Mouse (Mus musculus) forelimb bud, embryonic 11.5 days (tissue): ENCODE measurements around the gene Gm884.
"Not testable (repeated sequence)": the region's sequence is repeated elsewhere in the genome, so short reads cannot be mapped to it uniquely, and the experiment has no call there.

Experiments used
- DNase-seq: peaks from one replicate; pipeline ENCODE4 v3.0.0-alpha.2; 2012; ENCODE audit warnings: low read depth, low spot score

The Gm884 gene

GRCm38 (mm10) chr11:103634806-103635205 lies 13.9 kb upstream of the Gm884 start:
- no peak for DNase-seq

GRCm38 (mm10) chr11:103627453-103627852 lies 6.5 kb upstream of the Gm884 start:
- DNase-seq = no peak

- DNase-seq = no peak
These were observed 10.2 kb downstream of the Gm884 start for GRCm38 (mm10) chr11:103610772-103611171.

GRCm38 (mm10) chr11:103606611-103607010 lies 14.3 kb downstream of the Gm884 start:
- DNase-seq = peak; percentile 8

- no peak for DNase-seq
These were observed 42.6 kb downstream of the Gm884 start for GRCm38 (mm10) chr11:103578339-103578738.

- DNase-seq = no peak
These were observed 64.9 kb downstream of the Gm884 start for GRCm38 (mm10) chr11:103556021-103556420.

- not testable (repeated sequence) for DNase-seq
These were observed 86.0 kb downstream of the Gm884 start for GRCm38 (mm10) chr11:103534973-103535372.

- no peak for DNase-seq
These were observed 108.8 kb downstream of the Gm884 start for GRCm38 (mm10) chr11:103512111-103512510.

GRCm38 (mm10) chr11:103504497-103504896 lies 116.4 kb downstream of the Gm884 start, which contains the start of gene Lrrc37a:
TSS of gene Lrrc37a (minus strand) at chr11:103504597.
- DNase-seq = no peak
